Mouse (Mus musculus) bone marrow, adult 2 months (tissue): ENCODE data around the gene Ankrd60. TPM values are rescaled to one million over a fixed set of nuclear protein-coding genes. Genes with fewer than 3 reads are reported as not detected.

Experiments used
- H3K27ac ChIP-seq: fragments of 200-500 bp; 2 replicates; pipeline ENCODE4 v1.5.1; 2012; ENCODE audit warnings: low read depth, mild to moderate bottlenecking, control low read depth, inconsistent platforms, low read length; ENCODE audit not compliant: control insufficient read depth, poor library complexity, insufficient read depth
- H3K4me1 ChIP-seq: fragments of 200-500 bp; 2 replicates; pipeline ENCODE4 v1.6.1; 2011; ENCODE audit warnings: low read length; ENCODE audit not compliant: control insufficient read depth, insufficient read depth
- H3K4me3 ChIP-seq: fragments of 200-500 bp; replicated peaks from 2 replicates; pipeline ENCODE3; 2011; ENCODE audit warnings: mild to moderate bottlenecking, low read depth, low read length, control low read depth; ENCODE audit not compliant: control insufficient read depth
- CTCF ChIP-seq: fragments of 200-500 bp; IDR thresholded peaks from 2 replicates; pipeline ENCODE4 v1.5.1; 2011; ENCODE audit warnings: low read length, control low read depth; ENCODE audit not compliant: control insufficient read depth, insufficient read depth
- POLR2A ChIP-seq: fragments of 200-500 bp; IDR thresholded peaks from 2 replicates; pipeline ENCODE4 v1.6.1; 2011; ENCODE audit warnings: low read depth, mild to moderate bottlenecking, control low read depth, low read length, borderline replicate concordance; ENCODE audit not compliant: control insufficient read depth
- WGBS: fragments of 180-500 bp; shearing (Covaris S2); methylation state at CpG from one replicate; pipeline ENCODE4 v1.1.7; 2018; 5-methylcytosine and 5-hydroxymethylcytosine counted together
- polyA plus RNA-seq: library from polyadenylated mRNA; stranded (reverse); fragments of >200 nt; gene quantifications from 2 replicates; pipeline ENCODE4 v1.2.4, GENCODE M21; 2011; ENCODE audit warnings: low replicate concordance; ENCODE audit not compliant: missing spikeins, insufficient read depth, insufficient read length

Gene Ankrd60
- polyA plus RNA-seq, 1 experiment: not detected

- H3K4me3 ChIP-seq: no peak overlapping the region
- 72% methylated on average over 5 of the region's 5 CpGs for WGBS
- H3K4me1 ChIP-seq: no peaks in the 10 kb centered on the region
- no peak for TF ChIP-seq POLR2A
- TF ChIP-seq CTCF: no peak
- H3K27ac ChIP-seq: no peak overlapping the region
Observed at GRCm38 (mm10) chr2:173587411-173587810, 9.2 kb upstream of the Ankrd60 start.

- no peaks in the 10 kb centered on the region for H3K4me1 ChIP-seq
- peak overlapping the region; percentile 37 for H3K27ac ChIP-seq
- peak overlapping the region; percentile 52 for H3K4me3 ChIP-seq
- 1% methylated on average over 68 of the region's 68 CpGs for WGBS
- TF ChIP-seq POLR2A: no peak
- peak; percentile 75 for TF ChIP-seq CTCF
Observed at GRCm38 (mm10) chr2:173586118-173586968, 8.2 kb upstream of the Ankrd60 start.

GRCm38 (mm10) chr2:173585387-173586117, 7.4 kb upstream of the Ankrd60 start:
- Histone ChIP-seq H3K4me1 (no peaks in the 10 kb centered on the region), H3K4me3 (peak overlapping the region; percentile 41), H3K27ac (no peak overlapping the region; the same call in 1 of the 2 replicates)
- WGBS: 4% methylated on average over 54 of the region's 54 CpGs
- TF ChIP-seq CTCF (no peak), POLR2A (no peak)

GRCm38 (mm10) chr2:173584361-173584760, 6.2 kb upstream of the Ankrd60 start:
- Histone ChIP-seq H3K4me3 (no peak overlapping the region), H3K27ac (no peak overlapping the region), H3K4me1 (no peaks in the 10 kb centered on the region)
- WGBS: 57% methylated on average over 15 of the region's 15 CpGs
- no peak for TF ChIP-seq CTCF
- no peak for TF ChIP-seq POLR2A

DNA sequence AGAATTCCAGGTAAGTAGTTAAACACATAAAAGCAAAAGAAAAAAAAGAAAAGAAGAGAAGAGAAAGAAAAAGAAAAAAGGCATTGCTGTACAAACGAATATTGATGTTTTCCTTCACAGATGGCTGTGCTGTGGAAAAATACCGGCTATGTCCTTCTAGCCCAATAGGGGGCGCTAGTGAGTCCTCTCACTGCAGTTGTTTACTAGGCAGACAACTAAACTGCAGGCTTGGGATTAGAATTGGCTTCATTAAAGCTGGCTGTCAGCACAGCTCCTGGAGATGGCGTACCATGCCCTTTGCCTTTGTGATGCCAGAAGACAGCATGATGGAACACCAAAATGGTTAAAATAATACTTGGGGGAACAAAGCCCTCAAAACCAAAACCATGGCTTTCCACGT, 5.3 kb upstream of the Ankrd60 start:
- H3K4me3 ChIP-seq: no peak overlapping the region
- no peaks in the 10 kb centered on the region; the same call in 1 of the 2 replicates for H3K4me1 ChIP-seq
- TF ChIP-seq CTCF (peak; percentile 49), POLR2A (no peak)
- H3K27ac ChIP-seq: no peak overlapping the region
- WGBS: 52% methylated on average over 5 of the region's 5 CpGs

DNA sequence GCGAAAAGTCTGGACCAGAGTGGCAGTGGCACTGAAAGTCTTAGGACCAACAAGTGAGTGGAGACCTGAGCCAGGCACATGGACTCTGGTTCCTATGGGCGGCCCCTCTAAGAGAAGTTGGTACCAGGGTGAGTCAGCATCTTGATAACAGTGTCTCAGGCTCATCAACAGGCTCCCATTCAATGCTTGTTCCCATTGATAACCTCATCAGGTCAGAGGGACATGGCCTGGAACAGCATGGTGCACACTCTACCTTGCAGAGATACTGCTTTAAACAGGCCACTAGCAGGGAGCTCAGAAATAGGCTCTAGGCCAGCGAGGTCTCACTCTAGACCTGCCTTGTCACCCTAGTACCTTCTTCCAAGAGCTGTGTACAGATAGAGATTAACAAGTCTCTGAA, 4.7 kb upstream of the Ankrd60 start:
- Histone ChIP-seq H3K4me3 (no peak overlapping the region), H3K4me1 (no peaks in the 10 kb centered on the region; the same call in 1 of the 2 replicates), H3K27ac (no peak overlapping the region)
- no peak for TF ChIP-seq POLR2A
- no peak for TF ChIP-seq CTCF
- WGBS: 71% methylated on average over 3 of the region's 3 CpGs

DNA sequence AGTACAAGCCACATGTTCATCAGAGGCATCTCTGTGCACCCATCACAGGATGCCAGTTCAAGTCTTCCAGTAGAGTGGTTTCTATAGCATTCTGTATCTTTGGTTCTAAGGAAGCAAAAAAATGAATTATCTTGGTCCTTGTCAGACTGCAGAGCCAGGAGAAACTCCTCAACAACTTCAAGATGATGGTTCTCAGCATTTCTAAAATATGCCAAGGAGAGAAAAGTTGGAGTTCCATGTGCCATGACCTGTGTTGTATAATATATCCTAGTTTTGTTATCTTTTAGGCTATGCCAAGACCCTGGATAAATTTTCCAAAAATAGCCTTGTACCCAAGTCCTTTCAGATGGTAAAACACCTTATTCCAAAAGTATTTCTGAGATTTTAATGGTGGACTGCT, 2.9 kb upstream of the Ankrd60 start:
- no peak overlapping the region for H3K27ac ChIP-seq
- H3K4me1 ChIP-seq: no peaks in the 10 kb centered on the region; the same call in 1 of the 2 replicates
- TF ChIP-seq POLR2A: no peak
- no peak overlapping the region for H3K4me3 ChIP-seq

GRCm38 (mm10) chr2:173578595-173578994, 430 bp upstream of the Ankrd60 start:
- no peak overlapping the region for H3K27ac ChIP-seq
- no peaks in the 10 kb centered on the region; the same call in 1 of the 2 replicates for H3K4me1 ChIP-seq
- H3K4me3 ChIP-seq: peak overlapping the region; percentile 30
- TF ChIP-seq CTCF (no peak), POLR2A (no peak)
- WGBS: 5% methylated on average over 8 of the region's 8 CpGs

DNA sequence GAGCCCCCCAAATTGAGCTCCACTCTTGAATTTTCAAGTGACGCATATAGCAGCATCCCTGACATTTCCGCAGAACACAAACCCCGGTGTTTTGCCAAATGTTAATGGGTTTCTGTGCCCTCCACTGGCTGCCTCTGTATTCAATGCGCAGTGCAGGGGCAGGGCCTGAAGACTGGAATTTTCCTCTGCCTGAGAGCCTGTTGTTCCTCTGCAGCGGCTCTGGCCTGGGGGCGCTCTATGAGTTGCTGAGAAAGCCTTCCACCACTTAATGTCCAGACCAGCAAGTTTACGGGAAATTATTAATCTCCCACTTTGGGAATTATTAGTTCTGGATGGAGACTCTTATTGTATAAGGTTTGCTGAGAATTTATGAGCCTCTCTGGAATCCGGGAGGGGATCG, 14.0 kb downstream of the Ankrd60 start:
- no peaks in the 10 kb centered on the region for H3K4me1 ChIP-seq
- 88% methylated on average over 9 of the region's 9 CpGs for WGBS
- no peak overlapping the region for H3K27ac ChIP-seq
- H3K4me3 ChIP-seq: no peak overlapping the region
- no peak for TF ChIP-seq POLR2A
- no peak for TF ChIP-seq CTCF
